Mouse (Mus musculus) intestine, embryonic 14.5 days (tissue): ENCODE measurements at regions not wholly inside any gene's neighbourhood (a gene's known extent, or its start where the extent isn't known, plus 50 kb on each side); places are given as distances from the start of the nearest gene placed in this dataset.

Experiments used
- ATAC-seq: fragments of 200-750 bp; cut with Nextera tagmentation; replicated peaks from 2 replicates; pipeline ENCODE4 v1.8.0; 2017; ENCODE audit warnings: low read depth, moderate number of reproducible peaks, moderate TSS enrichment, moderate library complexity; ENCODE audit not compliant: low FRiP score, low TSS enrichment
- DNase-seq: peaks from one replicate; pipeline ENCODE4 v3.0.0-alpha.2; 2018; ENCODE audit warnings: low spot score
- H3K27ac ChIP-seq: fragments of 300-500 bp; sonication (generic); 2 replicates; pipeline ENCODE4 v1.5.1; 2014; ENCODE audit warnings: low read depth, mild to moderate bottlenecking, control low read depth
- H3K27me3 ChIP-seq: fragments of 300-500 bp; sonication (generic); replicated peaks from 2 replicates; pipeline ENCODE4 v1.6.1; 2014; ENCODE audit warnings: low read length, control low read depth; ENCODE audit not compliant: control insufficient read depth, insufficient read depth
- H3K36me3 ChIP-seq: fragments of 300-500 bp; sonication (generic); 2 replicates; pipeline ENCODE4 v1.6.1; 2014; ENCODE audit warnings: low read length, control low read depth; ENCODE audit not compliant: control insufficient read depth, insufficient read depth
- H3K4me1 ChIP-seq: fragments of 300-500 bp; sonication (generic); replicated peaks from 2 replicates; pipeline ENCODE4 v1.6.1; 2014; ENCODE audit warnings: low read length, control low read depth, mixed read lengths; ENCODE audit not compliant: control insufficient read depth, insufficient read depth
- H3K4me2 ChIP-seq: fragments of 300-500 bp; sonication (generic); 2 replicates; pipeline ENCODE4 v1.6.1; 2014; ENCODE audit warnings: low read length
- H3K4me3 ChIP-seq: fragments of 300-500 bp; sonication (generic); 2 replicates; pipeline ENCODE4 v1.5.1; 2014; ENCODE audit warnings: low read depth, low read length, control low read depth, mixed read lengths
- H3K9ac ChIP-seq: fragments of 300-500 bp; sonication (generic); 2 replicates; pipeline ENCODE4 v1.6.1; 2014; ENCODE audit warnings: mild to moderate bottlenecking, low read length
- H3K9me3 ChIP-seq: fragments of 300-500 bp; sonication (generic); 2 replicates; pipeline ENCODE4 v1.6.1; 2016; ENCODE audit warnings: low read length, control low read depth; ENCODE audit not compliant: control insufficient read depth
- WGBS: fragments of 180-500 bp; shearing (Covaris S2); extraction: QIAGEN DNeasy Blood & Tissue Kit; methylation state at CpG from one replicate; pipeline ENCODE4 v1.1.7; 2014; 5-methylcytosine and 5-hydroxymethylcytosine counted together

DNA sequence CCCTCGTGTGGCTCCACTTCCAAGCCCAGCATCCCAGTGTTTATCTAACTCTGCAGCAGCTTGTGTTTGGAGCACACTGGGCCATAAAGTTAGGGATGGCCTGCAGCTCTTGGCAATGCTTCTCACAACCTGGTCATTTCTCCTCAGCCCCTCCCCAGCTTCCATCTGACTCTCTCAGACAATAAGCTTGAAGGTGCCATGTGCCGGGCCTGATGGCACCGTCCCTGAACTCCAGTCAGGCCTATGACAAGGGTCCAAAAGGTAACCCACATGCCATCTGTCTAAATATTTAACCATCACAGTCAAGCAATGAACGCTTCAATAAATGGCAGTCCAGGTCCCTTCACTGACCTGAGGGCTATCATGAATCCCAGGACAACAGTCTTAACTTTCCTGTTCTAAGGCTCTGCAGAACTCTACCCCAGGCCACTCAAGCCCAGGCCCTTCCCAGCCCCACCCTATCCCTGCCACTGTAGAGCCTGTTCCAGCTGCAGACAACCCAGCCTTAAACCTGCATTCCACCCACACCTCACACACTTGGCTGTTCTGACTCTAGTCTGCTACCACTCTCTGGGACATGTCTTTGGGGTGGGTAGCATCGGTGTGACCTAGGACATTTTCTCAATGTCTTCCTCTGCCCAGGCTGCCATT, 111.8 kb downstream of the Banf2 start:
- Histone ChIP-seq H3K36me3 (no peaks in the 10 kb centered on the region), H3K9me3 (no peaks in the 10 kb centered on the region), H3K4me1 (no peaks in the 10 kb centered on the region), H3K27ac (no peak overlapping the region), H3K4me2 (no peak overlapping the region), H3K9ac (no peak overlapping the region), H3K4me3 (no peak overlapping the region), H3K27me3 (no peaks in the 10 kb centered on the region)
- DNase-seq (no peak), ATAC-seq (no peak)
- 68% methylated on average over 5 of the region's 5 CpGs for WGBS

DNA sequence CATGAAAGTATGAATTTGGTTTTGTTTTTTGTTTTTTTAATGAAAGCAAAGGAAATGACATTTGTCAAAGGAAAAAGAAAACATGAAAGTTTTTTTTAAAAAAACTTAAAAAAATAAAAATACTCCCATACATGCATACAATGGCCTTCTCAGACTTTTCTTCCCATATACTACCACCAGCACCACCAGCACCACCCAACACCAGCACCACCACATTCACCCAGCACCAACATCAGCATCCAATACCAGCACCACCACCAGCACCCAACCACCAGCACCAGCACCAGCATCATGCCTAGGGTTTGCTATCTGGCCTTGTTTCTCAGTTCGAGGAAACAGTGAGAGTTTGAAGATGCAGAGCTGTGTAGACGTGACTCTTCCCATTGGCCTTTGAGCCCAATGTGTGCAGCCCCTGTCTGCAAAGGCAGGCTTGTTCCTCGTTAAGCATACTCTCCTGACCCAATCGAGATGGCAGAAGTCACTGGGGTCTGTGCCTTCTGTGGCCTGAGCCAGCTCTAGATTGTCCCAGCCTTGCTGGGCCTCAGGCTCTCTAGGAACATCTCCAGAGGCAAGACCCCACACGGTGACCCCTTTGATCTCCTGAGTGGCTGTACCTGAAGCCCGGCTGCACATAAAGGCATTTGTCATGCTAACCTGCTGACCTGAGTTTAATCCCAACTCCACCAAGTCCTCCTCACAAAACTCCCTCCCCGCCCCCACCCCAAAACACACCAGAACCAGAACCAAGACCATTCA, 113.8 kb upstream of the Mgme1 start:
- Histone ChIP-seq H3K27ac (no peak overlapping the region), H3K36me3 (no peaks in the 10 kb centered on the region), H3K9me3 (no peaks in the 10 kb centered on the region), H3K4me2 (no peak overlapping the region), H3K9ac (no peak overlapping the region), H3K4me3 (no peak overlapping the region), H3K4me1 (peaks cover 32% of the 10 kb centered on the region), H3K27me3 (no peaks in the 10 kb centered on the region)
- DNase-seq (no peak), ATAC-seq (0 out of 2 replicates have a peak, but pooled peaks have one; percentile 51)
- WGBS: 46% methylated on average over 7 of the region's 7 CpGs

- H3K4me2 ChIP-seq: no peak overlapping the region
- WGBS: 26% methylated on average over 2 of the region's 2 CpGs
- H3K36me3 ChIP-seq: no peaks in the 10 kb centered on the region
- H3K27ac ChIP-seq: no peak overlapping the region
- H3K4me3 ChIP-seq: no peak overlapping the region
- no peaks in the 10 kb centered on the region for H3K9me3 ChIP-seq
- ATAC-seq: no peak
- H3K27me3 ChIP-seq: no peaks in the 10 kb centered on the region
- H3K4me1 ChIP-seq: peaks cover 36% of the 10 kb centered on the region
- DNase-seq: no peak
- H3K9ac ChIP-seq: no peak overlapping the region
These were observed 113.1 kb upstream of the Mgme1 start for GRCm38 (mm10) chr2:144157343-144157742.

DNA sequence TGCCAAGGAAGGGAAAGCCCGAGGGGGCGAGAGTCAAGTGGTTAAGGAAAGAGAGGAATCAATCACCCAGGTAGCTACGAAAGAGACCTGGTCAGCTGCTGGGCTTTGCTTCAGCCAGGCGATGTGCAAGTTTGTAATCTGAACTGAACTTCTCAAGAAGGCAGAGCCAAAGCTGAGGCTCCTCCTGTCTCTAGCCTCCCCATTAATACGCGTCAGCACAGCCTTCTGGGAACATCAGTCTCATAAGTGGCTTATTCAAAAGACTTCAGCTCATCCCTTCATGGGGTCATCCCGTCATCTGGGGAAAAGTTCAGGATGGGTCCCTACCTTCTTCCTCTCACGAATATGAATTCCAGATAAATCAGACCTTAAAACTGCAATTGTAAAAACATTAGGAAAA, 112.2 kb upstream of the Mgme1 start:
- Histone ChIP-seq H3K9ac (no peak overlapping the region), H3K36me3 (no peaks in the 10 kb centered on the region), H3K4me1 (peaks cover 37% of the 10 kb centered on the region), H3K4me2 (no peak overlapping the region), H3K27me3 (no peaks in the 10 kb centered on the region), H3K4me3 (no peak overlapping the region), H3K27ac (no peak overlapping the region), H3K9me3 (no peaks in the 10 kb centered on the region)
- DNase-seq (no peak), ATAC-seq (no peak)
- WGBS: 42% methylated on average over 8 of the region's 8 CpGs

DNA sequence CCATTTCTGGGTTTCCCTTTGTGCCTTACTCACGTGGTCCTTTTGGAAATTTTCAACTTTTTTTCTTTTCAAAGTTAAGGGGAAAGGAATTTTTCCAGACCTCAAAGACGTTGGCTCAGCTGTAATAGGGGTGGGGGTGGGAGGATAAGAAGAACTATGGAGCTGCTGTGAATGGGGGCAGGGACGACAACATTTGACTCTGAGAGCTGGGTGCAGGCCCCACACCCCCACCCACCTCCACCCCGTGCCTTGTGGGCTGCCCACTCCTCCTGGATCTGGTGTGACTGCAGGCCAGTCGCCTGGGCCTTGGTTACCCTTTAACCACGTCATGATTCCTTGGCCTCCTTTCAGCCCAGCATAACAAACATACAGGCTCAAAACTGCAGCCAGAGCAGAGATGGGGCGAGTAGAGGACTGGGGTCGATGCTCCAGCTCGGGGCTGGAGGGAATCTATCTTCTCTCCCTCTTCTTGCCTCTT, 110.6 kb upstream of the Mgme1 start:
- DNase-seq (no peak), ATAC-seq (no peak; the same call in 1 of the 2 replicates)
- 23% methylated on average over 9 of the region's 9 CpGs for WGBS
- no peaks in the 10 kb centered on the region for H3K36me3 ChIP-seq
- H3K9me3 ChIP-seq: no peaks in the 10 kb centered on the region
- peak overlapping the region; percentile 82 for H3K27ac ChIP-seq
- H3K4me3 ChIP-seq: no peak overlapping the region
- H3K4me1 ChIP-seq: peaks cover 53% of the 10 kb centered on the region
- no peak overlapping the region for H3K9ac ChIP-seq
- H3K4me2 ChIP-seq: peak overlapping the region; percentile 16
- no peaks in the 10 kb centered on the region for H3K27me3 ChIP-seq

GRCm38 (mm10) chr2:144160434-144160833, 110.0 kb upstream of the Mgme1 start:
- Histone ChIP-seq H3K4me3 (no peak overlapping the region), H3K27ac (peak overlapping the region; percentile 82), H3K9me3 (no peaks in the 10 kb centered on the region), H3K4me2 (peak overlapping the region; percentile 16), H3K27me3 (no peaks in the 10 kb centered on the region), H3K9ac (no peak overlapping the region), H3K4me1 (peaks cover 54% of the 10 kb centered on the region), H3K36me3 (no peaks in the 10 kb centered on the region)
- ATAC-seq: peak; percentile 40
- WGBS: 42% methylated on average over 10 of the region's 10 CpGs
- peak; percentile 64 for DNase-seq

- Histone ChIP-seq H3K4me3 (no peak overlapping the region), H3K36me3 (no peaks in the 10 kb centered on the region), H3K9me3 (no peaks in the 10 kb centered on the region), H3K27me3 (no peaks in the 10 kb centered on the region), H3K4me1 (peaks cover 63% of the 10 kb centered on the region), H3K4me2 (no peak overlapping the region), H3K9ac (no peak overlapping the region), H3K27ac (peak overlapping the region; percentile 82; the same call in 1 of the 2 replicates)
- ATAC-seq (no peak), DNase-seq (no peak)
- WGBS: 63% methylated on average over 1 of the region's 1 CpGs
These were observed 108.6 kb upstream of the Mgme1 start for GRCm38 (mm10) chr2:144161852-144162251.

GRCm38 (mm10) chr2:144164102-144164501, 106.4 kb upstream of the Mgme1 start:
- Histone ChIP-seq H3K9me3 (no peaks in the 10 kb centered on the region), H3K4me1 (peaks cover 53% of the 10 kb centered on the region), H3K4me3 (peak overlapping the region; percentile 65), H3K9ac (peak overlapping the region; percentile 80), H3K36me3 (no peaks in the 10 kb centered on the region), H3K27ac (peak overlapping the region; percentile 98), H3K4me2 (peak overlapping the region; percentile 83), H3K27me3 (no peaks in the 10 kb centered on the region)
- ATAC-seq (no peak), DNase-seq (no peak)
- WGBS: 7% methylated on average over 8 of the region's 8 CpGs
